Mouse (Mus musculus): ENCODE measurements at regions not wholly inside any gene's neighbourhood (a gene's known extent, or its start where the extent isn't known, plus 50 kb on each side); places are given as distances from the start of the nearest gene placed in this dataset.
A peak's percentile ranks its signal among the peaks of the same experiment; 100 is the strongest.

GRCm38 (mm10) chr15:85660528-85661392 lies 74.0 kb upstream of the Ppara start:
- DNase-seq = no peak

GRCm38 (mm10) chr15:85661393-85661690 lies 73.4 kb upstream of the Ppara start:
- no peak for DNase-seq

- DNase-seq = no peak
Measured at GRCm38 (mm10) chr15:85661771-85662170, 73.0 kb upstream of the Ppara start.

GRCm38 (mm10) chr15:85662271-85662670 lies 72.5 kb upstream of the Ppara start:
- no peak for DNase-seq

- DNase-seq = no peak
Measured at GRCm38 (mm10) chr15:85662673-85663072, 72.1 kb upstream of the Ppara start.

GRCm38 (mm10) chr15:85663757-85664431 lies 70.9 kb upstream of the Ppara start:
- DNase-seq = no peak

- DNase-seq = no peak
Measured at GRCm38 (mm10) chr15:85664432-85664828, 70.4 kb upstream of the Ppara start.

GRCm38 (mm10) chr15:85665181-85665821 lies 69.5 kb upstream of the Ppara start:
- no peak for DNase-seq

- DNase-seq = no peak
Measured at GRCm38 (mm10) chr15:85666496-85666895, 68.3 kb upstream of the Ppara start.

- DNase-seq = peak; percentile 59
Measured at GRCm38 (mm10) chr15:85667381-85667791, 67.4 kb upstream of the Ppara start.

- no peak for DNase-seq
Measured at GRCm38 (mm10) chr15:85667906-85668590, 66.7 kb upstream of the Ppara start.

GRCm38 (mm10) chr15:85668871-85669651 lies 65.7 kb upstream of the Ppara start:
- no peak for DNase-seq

GRCm38 (mm10) chr15:85669652-85670175 lies 65.1 kb upstream of the Ppara start:
- peak; percentile 83 for DNase-seq

- peak; percentile 66 for DNase-seq
Measured at GRCm38 (mm10) chr15:85670176-85670788, 64.5 kb upstream of the Ppara start.

- peak; percentile 90 for DNase-seq
Measured at GRCm38 (mm10) chr15:85670789-85671700, 63.7 kb upstream of the Ppara start.

- DNase-seq = no peak
Measured at GRCm38 (mm10) chr15:85671701-85672191, 63.0 kb upstream of the Ppara start.

GRCm38 (mm10) chr15:85672376-85672775 lies 62.4 kb upstream of the Ppara start:
- DNase-seq = no peak

GRCm38 (mm10) chr15:85672931-85673330 lies 61.9 kb upstream of the Ppara start:
- DNase-seq = no peak

GRCm38 (mm10) chr15:85673506-85673905 lies 61.3 kb upstream of the Ppara start:
- DNase-seq = no peak
